Mouse (Mus musculus) gastrocnemius, postnatal 36 days (tissue): ENCODE results near the gene Cobll1. TPM values are rescaled to one million over a fixed set of nuclear protein-coding genes. Genes with fewer than 3 reads are reported as not detected.

Experiments
- DNase-seq, 2 experiments: peaks; one replicate each; pipeline ENCODE4 v3.0.0; 2022
- intact Hi-C: fragments of 180-260 bp; cut with DNase I; formaldehyde crosslinking; loops from one replicate; pipeline ENCODE4 v1.15.1; 2025
- total RNA-seq, 2 experiments: library from RNA; stranded (reverse); gene quantifications; 2 replicates each; pipeline ENCODE4 v1.2.3; 2021

The Cobll1 gene
- total RNA-seq, 2 experiments from 2014 or later: 2.9 to 5.0 TPM

DNA sequence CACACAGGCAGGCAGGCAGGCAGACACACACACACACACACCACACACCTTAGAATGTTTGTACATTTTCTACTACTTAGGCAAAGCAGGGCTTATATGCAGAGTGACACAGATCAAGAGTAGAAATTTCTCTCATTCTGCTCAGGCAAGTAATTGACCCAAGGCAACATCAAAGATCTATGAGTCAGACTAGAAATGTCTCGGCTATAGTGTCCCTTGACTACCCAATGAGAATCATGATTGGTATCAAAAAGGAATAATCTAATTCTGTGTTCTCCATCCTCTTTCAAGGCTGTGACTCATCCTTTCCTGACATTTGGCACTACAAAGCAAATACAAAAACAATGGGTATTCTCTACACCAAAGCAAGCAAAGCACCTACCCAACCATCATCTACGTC is 77.5 kb downstream of the Cobll1 start:
- DNase-seq: no peak
- intact Hi-C loops: no loop called here

DNA sequence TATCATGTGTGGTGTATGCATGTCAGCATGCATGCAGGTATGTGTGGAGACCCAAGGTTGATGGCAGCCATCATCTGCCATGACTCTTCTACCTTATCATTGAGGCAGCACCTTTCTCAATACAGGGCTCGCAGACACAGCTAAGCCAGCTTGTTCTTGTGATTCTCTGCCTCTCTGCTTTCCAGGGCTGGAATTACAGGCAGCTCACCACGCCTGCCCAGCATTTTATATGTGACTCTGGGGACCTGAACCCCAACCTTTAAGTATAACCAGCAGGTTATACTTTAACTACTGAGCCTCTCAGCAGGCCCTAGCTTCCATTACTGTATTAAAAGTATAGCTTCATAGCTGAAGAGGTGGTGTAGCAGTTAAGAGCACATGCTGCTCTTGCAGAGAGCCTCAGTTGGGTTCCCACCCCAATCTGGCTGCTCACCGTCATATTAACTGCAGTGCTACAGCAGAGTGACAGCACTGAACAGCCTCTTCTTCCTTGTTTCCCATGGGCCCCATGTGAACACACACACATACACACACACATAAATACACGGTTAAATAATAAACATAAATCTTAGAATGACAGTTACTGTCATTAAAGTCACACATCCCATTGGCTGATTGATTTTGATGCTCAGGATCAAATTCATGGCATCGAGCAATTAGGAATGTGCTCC is 81.1 kb downstream of the Cobll1 start:
- intact Hi-C loops: no loop called here
- no peak for DNase-seq

DNA sequence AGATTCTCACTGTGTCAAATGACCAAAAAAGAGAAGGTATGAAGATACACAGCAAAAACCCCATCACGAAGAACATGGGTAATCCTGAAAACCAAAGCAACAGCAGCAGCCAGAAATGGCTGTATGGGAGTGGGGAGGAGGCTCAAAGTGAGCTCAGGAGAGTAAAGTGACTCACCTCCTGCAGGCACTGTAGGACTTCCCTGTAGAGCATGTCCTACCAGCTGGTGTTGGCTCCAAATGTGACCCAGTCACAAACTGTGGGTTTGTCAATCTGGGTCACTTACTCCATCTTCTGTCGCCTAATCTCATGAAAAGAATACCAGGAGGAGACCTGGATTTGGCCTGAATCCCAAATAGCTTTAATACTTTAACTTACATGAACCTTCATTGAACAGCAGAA is 81.9 kb downstream of the Cobll1 start:
- intact Hi-C loops: no loop called here
- DNase-seq: no peak

DNA sequence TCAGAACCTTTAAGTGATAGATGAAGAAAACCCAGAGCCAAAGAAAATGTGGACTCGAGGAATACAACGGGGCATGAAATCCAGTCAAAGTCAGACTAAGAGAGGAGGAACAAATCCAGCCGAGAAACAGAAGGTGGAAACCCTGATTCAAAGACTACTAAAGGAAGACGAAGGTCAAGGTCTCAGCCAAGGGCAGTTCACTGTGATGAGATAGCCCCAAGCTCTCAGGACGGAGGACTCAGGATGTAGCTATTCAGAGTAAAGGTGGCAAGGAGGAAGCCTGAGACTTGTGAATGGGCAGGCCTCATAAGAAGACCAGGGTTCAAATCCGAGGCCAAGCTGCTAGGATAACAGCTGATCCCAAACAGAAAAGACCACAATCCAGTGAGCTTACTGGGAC is 90.3 kb downstream of the Cobll1 start:
- intact Hi-C loops: loop anchor here (5.0 to 10.0 kb wide), 2 partner anchors 88 to 416 kb away; partner anchors contain the start of genes Cobll1 and Scn3a
- DNase-seq: no peak

DNA sequence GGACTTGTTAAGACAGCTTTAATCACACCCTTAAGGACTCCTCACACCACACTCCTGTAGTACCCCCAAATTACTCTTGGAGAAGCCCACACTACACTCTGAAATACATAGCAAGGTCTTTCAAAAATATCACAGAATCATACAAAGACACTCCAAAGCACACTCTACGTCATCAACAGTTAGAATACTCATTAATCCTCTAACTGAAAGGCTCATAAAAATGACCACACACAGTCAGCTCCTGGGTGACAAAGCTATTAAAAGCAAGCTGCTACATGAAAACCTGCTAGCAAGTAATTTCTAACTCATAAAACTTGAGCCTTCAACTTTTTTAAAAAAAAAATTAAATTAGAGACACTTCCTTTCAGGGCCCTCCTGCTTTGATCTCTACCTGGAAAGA is 91.8 kb downstream of the Cobll1 start:
- intact Hi-C loops: loop anchor here (5.0 to 10.0 kb wide), 2 partner anchors 90 to 417 kb away; partner anchors contain the start of genes Cobll1 and Scn3a
- DNase-seq: no peak

DNA sequence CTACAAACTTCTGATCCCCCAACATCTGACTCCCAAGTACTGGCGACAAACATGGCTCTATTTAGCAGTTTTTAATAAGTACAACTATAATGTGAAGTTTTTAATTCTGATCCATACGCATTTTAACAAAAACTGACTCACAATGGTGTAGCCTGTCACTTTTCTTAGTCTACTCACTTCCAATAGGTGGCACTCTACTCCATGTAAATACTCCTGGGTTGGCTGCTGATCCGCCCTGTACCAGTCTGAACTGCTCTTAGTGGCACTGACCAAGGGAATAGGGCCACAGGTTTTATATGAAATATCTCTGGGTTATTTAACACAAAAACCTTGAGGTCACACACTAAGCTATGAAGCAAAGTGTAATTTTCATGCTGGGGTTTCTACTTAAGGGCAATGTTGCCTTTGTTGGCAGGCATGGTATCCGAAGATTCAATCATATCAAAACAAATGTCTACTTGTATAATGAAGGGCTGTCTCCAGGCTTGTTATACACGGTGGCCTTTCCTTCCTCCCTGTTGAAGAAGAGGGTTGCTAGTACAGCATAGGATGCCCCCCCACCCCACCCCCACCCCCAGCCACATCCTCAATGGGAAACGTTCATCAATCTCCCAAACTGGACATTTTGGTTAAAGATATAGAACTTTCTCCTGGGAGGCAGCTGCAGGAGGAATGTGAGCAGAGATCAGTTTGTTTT is 93.6 kb downstream of the Cobll1 start:
- intact Hi-C loops: loop anchor here (2.0 to 10.0 kb wide), 3 partner anchors 92 to 419 kb away; partner anchors contain the start of genes Cobll1 and Scn3a
- no peak for DNase-seq

DNA sequence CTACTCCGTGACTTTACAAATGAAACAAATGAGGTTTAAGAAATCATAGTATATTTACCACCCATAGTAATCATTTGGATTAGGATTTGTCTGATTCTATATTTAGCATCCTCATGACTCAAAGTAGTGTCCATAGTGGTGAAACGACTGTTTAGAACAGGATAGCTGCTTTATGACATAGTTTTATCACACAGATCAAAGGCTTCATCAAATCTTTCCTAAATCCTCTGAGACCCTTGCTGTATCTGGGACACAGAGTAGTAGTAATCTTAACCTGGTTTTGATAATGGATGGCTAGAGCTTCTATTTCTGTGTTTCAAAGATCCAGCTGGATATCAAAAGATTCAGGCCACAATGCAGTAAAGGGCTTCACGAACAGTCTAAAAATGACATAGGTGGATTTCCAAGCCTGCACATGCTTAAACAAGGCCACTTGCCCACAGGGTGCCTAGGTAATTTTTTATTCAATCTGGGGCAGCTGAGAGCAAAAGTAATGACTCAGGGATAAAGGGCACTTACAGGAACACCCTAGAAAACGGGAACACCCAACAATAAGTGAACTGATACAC is 98.0 kb downstream of the Cobll1 start:
- no peak for DNase-seq
- intact Hi-C loops: loop anchor here (10.0 kb wide), 1 partner anchor 424 kb away; the partner anchor contains the start of gene Scn3a

DNA sequence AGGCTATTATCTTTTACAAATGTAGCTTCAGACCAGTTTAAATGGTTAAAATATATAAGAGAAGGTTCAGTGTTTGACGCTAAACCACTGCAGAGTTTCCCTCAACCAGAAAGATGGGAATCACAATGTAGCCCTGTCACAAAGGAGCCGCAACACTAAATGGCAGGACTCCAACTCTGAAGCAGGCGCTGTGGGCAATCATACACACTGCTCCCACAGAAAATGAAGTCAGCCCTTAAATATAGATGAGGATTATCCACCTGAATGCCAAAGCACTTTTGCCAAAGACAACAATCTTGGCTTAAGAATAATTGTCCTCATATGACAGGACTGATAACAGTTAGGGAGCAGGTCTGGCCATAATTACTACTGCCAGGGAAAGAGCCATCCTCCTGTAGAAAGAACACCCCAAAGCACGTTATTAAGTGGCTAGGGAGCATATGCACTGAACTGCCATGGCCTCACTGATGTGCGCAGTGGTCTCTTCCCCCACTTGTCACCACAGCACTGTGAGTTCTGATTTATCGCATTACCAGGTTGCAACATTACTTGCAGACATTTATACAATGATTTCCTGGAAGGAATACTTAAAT is 98.8 kb downstream of the Cobll1 start:
- intact Hi-C loops: loop anchor here (10.0 kb wide), 1 partner anchor 424 kb away; the partner anchor contains the start of gene Scn3a
- DNase-seq: no peak

DNA sequence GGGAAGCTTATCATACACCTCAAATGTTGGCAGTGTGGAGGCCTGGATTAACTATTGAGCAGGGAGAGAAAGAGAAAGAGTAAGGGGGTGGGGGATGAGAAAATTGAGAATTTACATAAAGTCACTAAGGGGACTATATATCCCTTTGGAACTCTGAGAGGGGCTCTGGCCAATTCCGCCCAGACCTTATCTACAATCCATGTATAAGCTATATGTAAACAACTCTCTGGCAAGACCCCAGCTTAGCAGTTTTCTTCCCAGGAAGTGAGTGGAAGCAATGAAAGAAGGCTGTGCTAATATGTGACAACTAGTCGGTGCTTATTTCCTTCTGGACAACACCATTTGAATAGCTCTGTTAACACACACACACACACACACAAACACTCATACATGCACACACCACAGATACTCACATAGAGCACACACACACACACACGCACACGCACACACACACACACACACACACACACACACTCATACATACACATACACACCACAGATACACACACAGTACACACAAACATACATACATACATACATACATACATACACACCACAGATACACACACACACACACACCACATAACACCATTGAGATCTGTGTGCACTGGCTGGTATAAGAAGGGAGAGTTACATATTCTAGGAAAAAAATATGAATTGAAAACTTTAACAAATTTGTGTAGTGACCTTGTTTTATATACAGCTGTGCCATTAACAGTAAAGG is 99.4 kb downstream of the Cobll1 start:
- intact Hi-C loops: loop anchor here (10.0 kb wide), 1 partner anchor 425 kb away; the partner anchor contains the start of gene Scn3a
- DNase-seq: no peak

DNA sequence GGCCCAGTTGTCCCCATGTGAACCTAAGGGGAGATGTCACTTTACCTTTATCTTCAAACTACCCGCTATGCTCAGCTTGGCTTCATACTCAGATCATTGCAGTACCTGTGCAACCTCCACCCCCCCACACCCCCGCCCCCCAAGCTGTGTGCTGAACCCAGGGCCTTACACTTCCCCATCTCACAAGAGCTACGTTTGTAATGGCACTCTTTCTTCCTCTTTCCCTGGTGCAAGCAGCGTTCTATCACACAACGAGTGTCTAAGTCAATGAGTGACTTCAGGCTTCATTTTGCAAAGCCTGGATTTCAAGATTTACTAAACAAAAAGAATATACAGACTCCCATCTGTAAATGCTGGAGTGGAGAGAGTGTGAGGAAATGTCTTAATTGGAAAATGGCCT is 100.2 kb downstream of the Cobll1 start:
- no peak for DNase-seq
- intact Hi-C loops: no loop called here

DNA sequence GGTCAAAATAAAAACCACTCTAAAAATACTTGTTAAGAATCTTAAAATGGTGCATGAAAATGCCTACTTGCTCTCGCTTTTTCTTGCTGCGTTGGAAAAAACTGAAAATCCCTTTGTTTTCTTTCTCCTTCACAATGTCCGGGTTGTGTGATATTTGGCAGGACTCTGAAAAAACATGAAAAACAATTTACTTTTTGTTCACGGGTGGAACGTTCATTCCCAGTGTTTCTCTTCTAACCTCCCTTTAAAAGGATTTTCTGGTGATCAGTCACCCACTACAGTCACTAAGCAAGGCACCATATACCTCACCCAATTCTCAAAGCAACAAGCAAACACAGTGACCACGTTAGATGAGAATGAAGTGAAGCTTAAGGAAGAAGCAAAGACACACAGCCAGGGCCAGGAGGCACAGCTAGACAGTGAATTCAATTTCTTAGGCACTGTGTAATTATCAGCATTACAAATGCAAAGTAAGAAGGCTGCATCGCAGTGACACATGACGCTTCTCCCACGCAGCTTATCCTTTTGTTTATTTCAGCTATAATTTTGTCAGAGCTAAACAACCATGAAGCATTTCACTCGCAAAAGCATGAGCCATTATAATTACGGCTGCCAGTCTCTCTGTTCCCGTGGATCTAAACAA is 112.9 kb downstream of the Cobll1 start:
- intact Hi-C loops: no loop called here
- no peak for DNase-seq

DNA sequence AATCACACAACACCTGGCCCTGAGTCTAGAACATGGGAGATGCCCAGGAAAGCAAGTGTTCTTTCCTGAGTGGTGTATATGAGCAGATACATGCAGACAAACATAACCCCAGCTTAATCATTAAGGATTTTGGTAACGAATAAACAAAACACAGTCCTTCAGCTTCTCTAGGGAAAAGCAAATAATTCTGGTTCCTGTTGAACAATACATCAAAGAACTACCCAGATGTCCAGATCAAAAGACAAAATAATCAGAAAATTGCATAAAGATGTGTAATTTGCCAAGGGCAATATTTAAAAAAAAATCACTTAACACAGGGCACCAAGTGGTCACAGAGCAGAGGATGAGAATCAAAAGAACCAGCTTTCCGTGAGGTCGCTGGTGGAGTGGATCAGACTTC is 115.5 kb downstream of the Cobll1 start:
- intact Hi-C loops: loop anchor here (5.0 kb wide), 2 partner anchors 101 to 156 kb away; partner anchors contain the start of gene Grb14
- DNase-seq: no peak

DNA sequence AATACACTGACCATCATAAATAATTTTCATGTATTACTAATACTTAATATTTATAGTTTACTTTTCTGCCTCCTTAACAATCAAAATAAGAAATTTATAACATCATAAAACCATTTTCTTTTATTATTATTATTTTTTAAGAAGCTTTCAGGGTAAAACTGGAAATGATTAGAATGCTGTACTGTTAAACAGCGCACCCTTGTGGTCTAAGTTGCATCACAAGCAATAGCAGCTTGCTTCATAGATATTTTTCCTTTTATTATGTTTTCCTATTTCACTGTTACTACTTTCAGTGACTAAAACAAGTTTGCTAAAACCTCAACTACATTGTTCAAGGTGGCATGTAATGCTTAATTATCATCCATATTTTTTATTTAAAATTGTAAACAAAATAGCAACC is 117.8 kb downstream of the Cobll1 start:
- intact Hi-C loops: loop anchor here (5.0 kb wide), 2 partner anchors 99 to 154 kb away; partner anchors contain the start of gene Grb14
- DNase-seq: no peak

DNA sequence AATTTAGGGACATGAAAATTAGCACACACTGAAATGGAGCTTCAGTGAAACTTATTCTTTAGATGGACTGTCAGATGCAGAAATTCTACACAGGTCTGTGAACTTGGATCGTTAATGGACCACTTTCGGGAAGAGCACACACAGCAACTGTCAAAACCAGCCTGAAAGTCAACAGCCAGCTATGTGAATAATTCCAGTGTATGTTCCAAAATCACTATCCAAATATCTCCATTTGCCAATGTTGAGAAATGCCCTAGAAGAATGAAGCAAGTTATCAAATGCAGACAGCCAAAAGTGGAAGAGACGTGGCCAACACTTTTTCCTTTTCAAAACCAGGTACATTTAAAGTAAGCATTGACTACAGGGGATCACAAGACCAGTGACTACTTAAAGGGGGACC is 118.2 kb downstream of the Cobll1 start:
- intact Hi-C loops: loop anchor here (5.0 kb wide), 2 partner anchors 99 to 154 kb away; partner anchors contain the start of gene Grb14
- no peak for DNase-seq

DNA sequence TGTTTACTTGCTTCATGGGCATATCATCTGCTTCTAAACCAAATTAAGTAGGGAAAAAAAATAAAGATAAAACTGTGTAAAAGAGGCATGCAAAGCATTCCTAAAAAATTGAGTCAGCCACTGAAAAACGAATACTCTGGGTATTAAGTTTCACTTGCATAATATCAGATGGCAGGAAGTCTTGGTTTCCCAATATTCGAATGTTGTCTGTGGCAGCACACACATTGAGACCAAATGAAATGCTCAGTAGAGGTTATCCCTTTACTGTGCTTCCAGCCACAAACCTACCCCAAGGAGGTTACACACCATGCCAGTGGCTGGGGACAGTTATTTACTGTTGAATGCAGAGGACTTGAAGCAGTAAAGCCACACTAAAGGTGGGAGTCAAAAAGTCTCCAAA is 119.1 kb downstream of the Cobll1 start:
- intact Hi-C loops: loop anchor here (5.0 kb wide), 2 partner anchors 98 to 153 kb away; partner anchors contain the start of gene Grb14
- DNase-seq: no peak

DNA sequence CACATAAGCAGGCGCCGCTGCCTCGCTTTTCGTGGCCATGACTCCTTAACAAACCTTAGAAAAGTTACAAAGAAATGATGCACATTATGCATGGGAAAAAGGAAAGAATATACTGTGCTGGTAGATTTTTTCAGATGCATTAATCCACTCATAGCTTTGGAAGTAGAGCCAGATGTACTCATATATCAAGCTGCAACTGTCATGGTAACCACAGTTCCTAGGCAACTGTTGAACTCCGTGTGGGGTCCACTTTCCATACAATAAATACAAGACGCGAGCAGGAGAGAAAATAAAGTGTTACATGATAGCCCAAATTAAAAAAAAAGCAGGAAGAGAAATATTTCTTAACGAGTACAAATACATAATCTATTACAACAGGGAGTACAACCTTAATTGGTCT is 119.5 kb downstream of the Cobll1 start:
- intact Hi-C loops: loop anchor here (5.0 kb wide), 2 partner anchors 97 to 152 kb away; partner anchors contain the start of gene Grb14
- no peak for DNase-seq

DNA sequence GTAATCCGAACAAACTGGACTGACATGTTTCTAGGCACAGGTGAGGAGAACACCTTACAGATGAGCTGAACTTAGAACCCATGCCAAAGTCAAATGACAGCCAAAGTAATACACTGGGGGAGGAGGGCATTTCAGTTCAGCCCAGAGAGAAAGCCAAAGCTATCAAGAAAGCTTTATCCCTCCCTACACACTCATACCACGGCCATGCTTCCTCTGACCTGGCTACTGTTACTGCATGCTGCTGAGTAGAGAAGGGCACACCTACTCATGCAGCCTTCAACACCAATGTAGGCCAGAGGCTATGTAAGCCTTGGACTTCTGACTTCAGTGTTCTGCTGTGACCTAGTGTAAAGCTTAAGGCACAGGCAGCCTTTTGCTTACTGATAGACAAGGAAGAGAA is 120.1 kb downstream of the Cobll1 start:
- DNase-seq: no peak
- intact Hi-C loops: no loop called here

DNA sequence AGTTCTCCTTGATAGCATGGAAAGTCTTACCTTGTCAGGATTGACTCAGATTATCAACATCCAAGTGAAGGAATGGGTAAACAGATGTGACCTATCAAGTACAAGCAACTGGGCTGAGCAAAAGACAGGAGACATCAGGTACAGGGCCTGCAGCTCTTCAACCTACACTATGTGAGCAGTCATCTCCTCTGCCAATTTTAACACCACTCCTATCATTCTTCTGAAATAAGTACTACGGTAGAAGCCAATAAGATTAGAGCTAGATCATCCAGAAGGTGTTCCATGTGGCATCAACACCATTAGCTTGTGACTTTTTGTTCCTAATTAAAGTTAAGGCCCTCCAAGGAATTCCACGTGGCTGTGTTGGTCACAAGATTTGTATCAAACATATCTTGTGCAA is 121.3 kb downstream of the Cobll1 start:
- intact Hi-C loops: no loop called here
- no peak for DNase-seq

DNA sequence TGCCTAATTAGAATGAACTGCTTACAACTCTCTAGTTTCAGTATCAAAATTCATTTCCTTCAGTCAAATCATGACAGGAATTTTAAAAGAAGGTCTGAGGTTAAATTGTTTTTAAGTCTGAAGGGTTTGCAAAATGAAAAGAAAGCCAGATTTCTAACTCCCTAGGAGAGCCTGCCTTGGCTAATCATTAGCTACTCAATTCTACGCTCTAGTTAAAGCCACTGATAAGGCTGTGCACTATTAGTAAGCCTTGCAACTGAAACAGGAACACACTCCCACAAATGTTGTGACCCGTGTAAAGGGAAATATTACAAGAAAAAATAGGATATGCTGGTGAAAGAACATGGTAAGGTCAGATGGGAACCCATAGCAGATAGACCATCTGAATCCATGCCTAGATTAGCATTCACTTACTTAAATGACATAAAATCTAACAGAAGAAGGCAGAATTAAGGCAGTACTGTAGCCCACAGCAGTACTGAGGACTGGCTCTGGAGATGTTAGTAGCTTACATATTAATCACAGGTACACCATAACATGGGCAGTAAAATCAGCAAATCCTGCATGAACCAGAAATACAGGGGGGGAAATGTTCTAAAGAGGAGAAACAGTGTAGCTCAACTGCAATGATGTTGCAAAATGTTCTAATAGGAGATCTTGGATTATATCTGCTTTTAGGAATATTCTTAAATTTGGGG is 122.6 kb downstream of the Cobll1 start:
- DNase-seq: no peak

More for the DNA sequence above, 122.6 kb downstream of the Cobll1 start:
- intact Hi-C loops: no loop called here
